Mouse (Mus musculus): ENCODE measurements around the gene Notch2. TPM values are rescaled to one million over a fixed set of nuclear protein-coding genes. Genes with fewer than 3 reads are reported as not detected.

Notch2 gene
- polyA plus RNA-seq, 1 experiment from 2014 or later = 14.5 TPM

GRCm38 (mm10) chr3:98052507-98053430, 39.4 kb downstream of the Notch2 start:
- ATAC-seq (ENCODE audit: insufficient number of reproducible peaks, insufficient read depth, low FRiP score, low read depth) = no peak

GRCm38 (mm10) chr3:98053817-98054216, 40.5 kb downstream of the Notch2 start:
- no peak for ATAC-seq (ENCODE audit: insufficient number of reproducible peaks, insufficient read depth, low FRiP score, low read depth)
- Histone ChIP-seq H3K9me3 (ENCODE audit: control insufficient read depth, low read length) (no peaks in the 10 kb centered on the region), H3K27me3 (ENCODE audit: control insufficient read depth, insufficient read depth, low read length) (no peaks in the 10 kb centered on the region), H3K27ac (replicated peaks in 1 of 2; ENCODE audit: control insufficient read depth in 1 of 2, insufficient read depth in 1 of 2, low read depth in 2 of 2, low read length in 2 of 2) (no peak overlapping the region), H3K4me3 (ENCODE audit: control insufficient read depth in 1 of 2, insufficient read depth in 1 of 2, low read depth in 1 of 2, low read length in 2 of 2) (no peak overlapping the region), H3K36me3 (ENCODE audit: control insufficient read depth, insufficient read depth, low read length) (0 out of 2 replicates have a peak, but pooled peaks cover 11% of the 10 kb centered on the region), H3K9ac (ENCODE audit: low read length) (no peak overlapping the region), H3K4me1 (ENCODE audit: control insufficient read depth in 2 of 2, insufficient read depth in 2 of 2, low read length in 2 of 2) (peaks cover 16 to 38% of the 10 kb centered on the region in 2 experiments), H3K4me2 (ENCODE audit: low read length) (no peak overlapping the region)
- WGBS = 64% methylated on average over 1 of the region's 1 CpGs

More at GRCm38 (mm10) chr3:98052507-98053430, 39.4 kb downstream of the Notch2 start:
- H3K36me3 ChIP-seq (ENCODE audit: control insufficient read depth, insufficient read depth, low read length) = 0 out of 2 replicates have a peak, but pooled peaks cover 12% of the 10 kb centered on the region
- H3K4me3 ChIP-seq (ENCODE audit: control insufficient read depth in 1 of 2, insufficient read depth in 1 of 2, low read depth in 1 of 2, low read length in 2 of 2) = no peak overlapping the region
- H3K9ac ChIP-seq (ENCODE audit: low read length) = peak overlapping the region; percentile 8; the same call in 1 of the 2 replicates
- no peak overlapping the region for H3K4me2 ChIP-seq (ENCODE audit: low read length)
- no peaks in the 10 kb centered on the region for H3K27me3 ChIP-seq (ENCODE audit: control insufficient read depth, insufficient read depth, low read length)
- WGBS = 90% methylated on average over 16 of the region's 16 CpGs
- peaks cover 16 to 38% of the 10 kb centered on the region in 2 experiments for H3K4me1 ChIP-seq (ENCODE audit: control insufficient read depth in 2 of 2, insufficient read depth in 2 of 2, low read length in 2 of 2)
- no peaks in the 10 kb centered on the region for H3K9me3 ChIP-seq (ENCODE audit: control insufficient read depth, low read length)
- no peak overlapping the region for H3K27ac ChIP-seq (replicated peaks in 1 of 2; ENCODE audit: control insufficient read depth in 1 of 2, insufficient read depth in 1 of 2, low read depth in 2 of 2, low read length in 2 of 2)

DNA sequence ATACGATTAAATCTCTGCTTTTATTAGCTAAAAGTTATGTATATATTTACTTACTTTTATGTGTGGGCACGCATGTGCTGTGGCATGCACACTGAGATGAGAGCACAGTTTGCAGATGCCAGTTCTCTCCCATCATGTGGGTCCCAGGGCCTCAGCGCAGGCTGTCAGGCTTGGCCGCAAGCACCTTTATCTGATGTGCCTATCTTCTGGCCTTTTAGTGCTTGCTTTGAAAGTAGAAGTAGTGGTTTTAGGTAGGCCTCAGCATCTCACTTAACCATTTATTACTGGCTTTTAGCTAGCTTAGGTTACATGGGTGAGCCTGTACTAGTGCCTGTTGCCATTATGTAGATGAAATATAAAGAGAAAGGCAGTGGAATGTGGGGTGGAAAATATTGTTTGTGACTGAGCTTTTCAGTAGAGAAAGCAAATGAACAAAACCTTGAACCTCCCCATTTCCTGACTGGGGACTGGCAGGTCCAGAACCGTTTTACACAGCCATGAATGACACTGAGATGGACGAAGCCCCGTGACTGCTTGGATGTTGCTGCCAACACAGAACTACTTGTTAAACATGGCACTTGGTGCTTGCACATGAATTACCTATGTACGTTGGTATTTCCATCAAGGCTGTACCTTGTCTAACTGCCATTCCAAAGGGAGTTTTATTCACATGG, 41.1 kb downstream of the Notch2 start:
- no peak overlapping the region for H3K9ac ChIP-seq (ENCODE audit: low read length)
- H3K4me1 ChIP-seq (ENCODE audit: control insufficient read depth in 2 of 2, insufficient read depth in 2 of 2, low read length in 2 of 2) = peaks cover 16 to 38% of the 10 kb centered on the region in 2 experiments
- H3K36me3 ChIP-seq (ENCODE audit: control insufficient read depth, insufficient read depth, low read length) = 0 out of 2 replicates have a peak, but pooled peaks cover 6% of the 10 kb centered on the region
- H3K9me3 ChIP-seq (ENCODE audit: control insufficient read depth, low read length) = no peaks in the 10 kb centered on the region
- H3K4me3 ChIP-seq (ENCODE audit: control insufficient read depth in 1 of 2, insufficient read depth in 1 of 2, low read depth in 1 of 2, low read length in 2 of 2) = no peak overlapping the region
- 0 out of 4 replicates have a peak overlapping the region, but pooled peaks of 1 of the 2 experiments have one; percentile 6 for H3K27ac ChIP-seq (replicated peaks in 1 of 2; ENCODE audit: control insufficient read depth in 1 of 2, insufficient read depth in 1 of 2, low read depth in 2 of 2, low read length in 2 of 2)
- WGBS = 72% methylated on average over 8 of the region's 8 CpGs
- ATAC-seq (ENCODE audit: insufficient number of reproducible peaks, insufficient read depth, low FRiP score, low read depth) = no peak
- no peak overlapping the region for H3K4me2 ChIP-seq (ENCODE audit: low read length)
- H3K27me3 ChIP-seq (ENCODE audit: control insufficient read depth, insufficient read depth, low read length) = no peaks in the 10 kb centered on the region

- Histone ChIP-seq H3K9ac (ENCODE audit: low read length) (no peak overlapping the region), H3K4me2 (ENCODE audit: low read length) (no peak overlapping the region), H3K4me3 (ENCODE audit: control insufficient read depth in 1 of 2, insufficient read depth in 1 of 2, low read depth in 1 of 2, low read length in 2 of 2) (no peak overlapping the region), H3K36me3 (ENCODE audit: control insufficient read depth, insufficient read depth, low read length) (0 out of 2 replicates have a peak, but pooled peaks cover 3% of the 10 kb centered on the region), H3K9me3 (ENCODE audit: control insufficient read depth, low read length) (no peaks in the 10 kb centered on the region), H3K27me3 (ENCODE audit: control insufficient read depth, insufficient read depth, low read length) (no peaks in the 10 kb centered on the region), H3K4me1 (ENCODE audit: control insufficient read depth in 2 of 2, insufficient read depth in 2 of 2, low read length in 2 of 2) (peaks cover 16 to 38% of the 10 kb centered on the region in 2 experiments), H3K27ac (replicated peaks in 1 of 2; ENCODE audit: control insufficient read depth in 1 of 2, insufficient read depth in 1 of 2, low read depth in 2 of 2, low read length in 2 of 2) (no peak overlapping the region)
- no peak for ATAC-seq (ENCODE audit: insufficient number of reproducible peaks, insufficient read depth, low FRiP score, low read depth)
- WGBS = 50% methylated on average over 6 of the region's 6 CpGs
These were observed 41.6 kb downstream of the Notch2 start for GRCm38 (mm10) chr3:98055008-98055345.

DNA sequence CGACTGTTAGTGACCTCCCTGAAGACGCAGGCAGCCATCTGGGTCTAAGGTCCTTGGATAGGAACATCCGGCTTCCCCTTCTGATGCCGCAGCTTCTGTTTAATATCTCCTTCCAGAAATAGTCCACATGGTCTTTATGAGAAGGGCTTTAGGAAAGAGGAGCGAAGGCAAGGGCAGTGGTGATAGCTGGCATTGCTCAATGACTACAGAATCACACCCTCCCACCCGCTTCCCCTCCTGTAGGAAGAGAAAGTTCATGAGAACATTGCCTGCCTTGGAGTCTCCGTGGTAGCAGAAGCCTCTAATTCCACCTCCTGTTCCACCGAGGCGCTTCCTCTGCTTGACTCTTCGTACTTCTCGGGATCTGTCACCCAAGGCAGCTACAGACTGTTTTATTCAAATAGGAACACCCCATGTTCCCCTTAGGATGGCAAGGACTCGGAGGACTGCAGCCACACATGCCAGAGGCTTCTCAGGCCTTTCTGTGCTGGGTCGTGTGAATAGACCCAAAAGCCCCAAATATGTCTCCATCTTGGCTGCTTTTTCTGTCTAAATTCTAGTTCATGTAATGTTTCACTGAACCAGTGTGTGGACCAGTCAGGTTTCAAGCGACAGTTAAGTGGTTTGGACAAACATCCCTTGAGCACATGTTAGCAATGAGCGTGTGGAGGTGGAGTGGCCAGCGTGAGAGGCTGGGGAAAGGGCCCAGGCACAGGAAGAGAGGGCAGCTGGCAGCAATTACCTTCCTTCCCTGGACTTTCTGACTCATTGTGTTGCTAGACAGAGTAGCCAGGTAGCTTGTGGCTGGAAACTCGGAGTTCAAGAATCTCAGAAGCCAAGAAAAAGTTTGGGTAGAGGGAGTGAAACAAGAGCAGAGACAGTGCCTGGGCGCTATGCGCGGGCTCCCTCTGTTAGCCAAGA, 42.7 kb downstream of the Notch2 start:
- WGBS = 75% methylated on average over 20 of the region's 20 CpGs
- Histone ChIP-seq H3K4me2 (ENCODE audit: low read length) (no peak overlapping the region), H3K36me3 (ENCODE audit: control insufficient read depth, insufficient read depth, low read length) (no peaks in the 10 kb centered on the region), H3K4me1 (ENCODE audit: control insufficient read depth in 2 of 2, insufficient read depth in 2 of 2, low read length in 2 of 2) (peaks cover 17 to 42% of the 10 kb centered on the region in 2 experiments), H3K4me3 (ENCODE audit: control insufficient read depth in 1 of 2, insufficient read depth in 1 of 2, low read depth in 1 of 2, low read length in 2 of 2) (no peak overlapping the region), H3K27ac (replicated peaks in 1 of 2; ENCODE audit: control insufficient read depth in 1 of 2, insufficient read depth in 1 of 2, low read depth in 2 of 2, low read length in 2 of 2) (peak overlapping the region in 1 of 2 experiments; percentile 44; a peak in 2 of 4 replicates), H3K9ac (ENCODE audit: low read length) (no peak overlapping the region), H3K9me3 (ENCODE audit: control insufficient read depth, low read length) (no peaks in the 10 kb centered on the region), H3K27me3 (ENCODE audit: control insufficient read depth, insufficient read depth, low read length) (no peaks in the 10 kb centered on the region)
- ATAC-seq (ENCODE audit: insufficient number of reproducible peaks, insufficient read depth, low FRiP score, low read depth) = no peak

DNA sequence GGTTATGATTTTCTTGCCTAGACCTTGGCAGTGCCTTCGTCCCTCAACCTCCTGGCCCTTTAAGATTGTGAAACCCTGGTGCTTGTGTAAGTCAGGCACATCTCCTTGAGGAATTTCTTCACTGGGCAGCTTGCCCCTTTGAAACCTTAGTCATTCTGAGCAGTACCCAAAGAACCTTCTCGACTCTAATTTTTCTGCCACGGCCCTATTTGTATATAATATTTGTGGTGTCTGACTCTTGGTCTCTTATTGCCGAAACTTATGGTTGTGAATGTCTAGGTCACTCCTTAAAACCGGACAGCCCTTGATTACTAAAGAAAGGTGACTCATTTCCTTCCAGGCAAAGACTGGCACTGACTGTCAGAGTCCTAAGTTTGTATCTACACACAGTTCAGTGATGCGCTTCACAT, 43.6 kb downstream of the Notch2 start:
- Histone ChIP-seq H3K4me1 (ENCODE audit: control insufficient read depth in 2 of 2, insufficient read depth in 2 of 2, low read length in 2 of 2) (peaks cover 25 to 49% of the 10 kb centered on the region in 2 experiments), H3K9ac (ENCODE audit: low read length) (no peak overlapping the region)
- ATAC-seq (ENCODE audit: insufficient number of reproducible peaks, insufficient read depth, low FRiP score, low read depth) = no peak

DNA sequence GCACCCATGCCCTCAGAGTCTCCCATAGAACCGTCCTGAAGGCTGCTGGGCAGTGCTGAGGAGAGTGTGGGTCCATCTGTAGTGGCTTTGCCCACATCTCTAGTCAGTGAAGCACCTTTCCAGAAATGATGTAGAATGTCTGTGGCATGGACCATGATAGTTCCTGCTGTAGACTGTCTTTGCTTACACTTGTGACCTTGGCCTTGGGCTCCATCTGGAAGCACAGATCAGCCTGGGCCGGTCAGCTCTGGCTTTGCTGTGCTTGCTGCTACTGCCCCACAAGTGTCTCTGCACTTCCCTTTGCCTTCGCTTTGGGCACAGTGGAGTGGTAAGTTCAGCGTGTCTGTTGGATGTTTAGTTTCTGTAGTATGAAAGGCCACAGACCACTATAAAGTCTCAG, 45.7 kb downstream of the Notch2 start:
- no peak overlapping the region for H3K4me3 ChIP-seq (ENCODE audit: control insufficient read depth in 1 of 2, insufficient read depth in 1 of 2, low read depth in 1 of 2, low read length in 2 of 2)
- H3K9me3 ChIP-seq (ENCODE audit: control insufficient read depth, low read length) = no peaks in the 10 kb centered on the region
- no peak overlapping the region for H3K4me2 ChIP-seq (ENCODE audit: low read length)
- no peak for ATAC-seq (ENCODE audit: insufficient number of reproducible peaks, insufficient read depth, low FRiP score, low read depth)
- WGBS = 82% methylated on average over 4 of the region's 4 CpGs
- peaks cover 40 to 65% of the 10 kb centered on the region in 2 experiments for H3K4me1 ChIP-seq (ENCODE audit: control insufficient read depth in 2 of 2, insufficient read depth in 2 of 2, low read length in 2 of 2)
- H3K36me3 ChIP-seq (ENCODE audit: control insufficient read depth, insufficient read depth, low read length) = no peaks in the 10 kb centered on the region
- H3K27me3 ChIP-seq (ENCODE audit: control insufficient read depth, insufficient read depth, low read length) = no peaks in the 10 kb centered on the region
- no peak overlapping the region for H3K9ac ChIP-seq (ENCODE audit: low read length)
- 0 out of 4 replicates have a peak overlapping the region, but pooled peaks of 1 of the 2 experiments have one; percentile 22 for H3K27ac ChIP-seq (replicated peaks in 1 of 2; ENCODE audit: control insufficient read depth in 1 of 2, insufficient read depth in 1 of 2, low read depth in 2 of 2, low read length in 2 of 2)

More for the DNA sequence above, 43.6 kb downstream of the Notch2 start:
- no peaks in the 10 kb centered on the region for H3K9me3 ChIP-seq (ENCODE audit: control insufficient read depth, low read length)
- H3K27ac ChIP-seq (replicated peaks in 1 of 2; ENCODE audit: control insufficient read depth in 1 of 2, insufficient read depth in 1 of 2, low read depth in 2 of 2, low read length in 2 of 2) = no peak overlapping the region
- H3K27me3 ChIP-seq (ENCODE audit: control insufficient read depth, insufficient read depth, low read length) = no peaks in the 10 kb centered on the region
- no peak overlapping the region for H3K4me2 ChIP-seq (ENCODE audit: low read length)
- WGBS = 78% methylated on average over 6 of the region's 6 CpGs
- H3K4me3 ChIP-seq (ENCODE audit: control insufficient read depth in 1 of 2, insufficient read depth in 1 of 2, low read depth in 1 of 2, low read length in 2 of 2) = no peak overlapping the region
- H3K36me3 ChIP-seq (ENCODE audit: control insufficient read depth, insufficient read depth, low read length) = no peaks in the 10 kb centered on the region
